Mouse (Mus musculus) erythroid progenitor cell, adult 5-6 weeks (primary cell): ENCODE data around the gene Efcab3. TPM values are rescaled to one million over a fixed set of nuclear protein-coding genes. Genes with fewer than 3 reads are reported as not detected.
"Not testable (repeated sequence)": the region's sequence is repeated elsewhere in the genome, so short reads cannot be mapped to it uniquely, and the experiment has no call there.

Experiments
- ATAC-seq: replicated peaks from 2 replicates; pipeline ENCODE4 v1.8.0; 2016; ENCODE audit warnings: moderate number of reproducible peaks, mild to moderate bottlenecking, moderate TSS enrichment, inconsistent platforms; ENCODE audit not compliant: poor library complexity, low FRiP score, severe bottlenecking
- total RNA-seq, 2 experiments: library from RNA; stranded (forward) in 1 of 2; stranded (reverse) in 1 of 2; fragments of 150-400 nt in 1 of 2; fragments of 186-747, 209-891 nt in 1 of 2; gene quantifications; 2 replicates each; pipeline versions ENCODE4 v1.2.3 to v1.2.4; 2015 to 2017; ENCODE audit warnings: low replicate concordance in 2 of 2

Efcab3 gene
- not detected in 2 replicates for total RNA-seq (2015; ENCODE audit: low replicate concordance)
- not detected in 2 replicates for total RNA-seq (2017; ENCODE audit: low replicate concordance)

DNA sequence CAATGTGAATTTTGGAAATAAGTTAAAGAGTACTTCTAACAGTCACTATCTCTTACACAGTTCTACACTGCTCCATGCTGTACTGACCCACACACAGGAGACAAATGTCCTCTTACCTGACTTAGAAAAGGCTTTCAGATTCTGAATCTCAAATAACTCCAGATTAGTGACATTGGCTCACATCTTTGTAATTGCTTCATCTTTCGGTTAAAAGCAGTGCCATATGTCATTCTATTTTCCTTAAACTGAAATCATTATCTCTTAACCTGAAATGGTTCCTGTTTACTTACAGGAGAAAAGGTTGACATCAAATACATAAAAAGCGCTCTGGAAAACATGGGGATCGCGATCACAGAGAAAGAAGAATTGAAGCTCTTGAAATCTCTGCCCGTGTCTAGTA is at the start of gene Efcab3:
Gene Efcab3, plus strand, starts transcription at position 301 of the 400 bp plus-strand sequence.
- ATAC-seq = no peak

GRCm38 (mm10) chr11:105021071-105021470 is 42.3 kb upstream of the Efcab3 start:
- no peak for ATAC-seq

GRCm38 (mm10) chr11:105028744-105029348 is 34.5 kb upstream of the Efcab3 start:
- peak; percentile 67 for ATAC-seq

DNA sequence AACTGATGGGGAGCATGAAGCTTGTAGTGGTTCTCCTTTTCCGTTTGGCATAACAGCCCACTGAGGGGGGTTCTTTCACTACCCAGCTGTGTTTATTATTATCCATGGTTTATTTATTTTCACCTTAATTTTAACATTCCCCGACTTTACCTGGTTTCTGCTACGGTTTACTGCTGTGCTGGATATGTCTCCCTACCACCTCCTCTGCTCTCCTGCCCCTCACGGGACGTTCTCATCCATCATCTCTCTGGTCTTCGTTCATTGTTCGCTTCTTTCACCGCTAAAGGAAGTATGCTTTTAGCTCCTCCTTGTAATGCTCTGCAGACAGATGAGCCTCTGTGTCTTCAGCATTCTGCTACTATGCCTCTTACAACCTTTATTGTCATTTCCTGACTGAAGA is 33.9 kb upstream of the Efcab3 start:
- ATAC-seq = no peak

GRCm38 (mm10) chr11:105030229-105030628 is 33.2 kb upstream of the Efcab3 start:
- ATAC-seq = no peak

DNA sequence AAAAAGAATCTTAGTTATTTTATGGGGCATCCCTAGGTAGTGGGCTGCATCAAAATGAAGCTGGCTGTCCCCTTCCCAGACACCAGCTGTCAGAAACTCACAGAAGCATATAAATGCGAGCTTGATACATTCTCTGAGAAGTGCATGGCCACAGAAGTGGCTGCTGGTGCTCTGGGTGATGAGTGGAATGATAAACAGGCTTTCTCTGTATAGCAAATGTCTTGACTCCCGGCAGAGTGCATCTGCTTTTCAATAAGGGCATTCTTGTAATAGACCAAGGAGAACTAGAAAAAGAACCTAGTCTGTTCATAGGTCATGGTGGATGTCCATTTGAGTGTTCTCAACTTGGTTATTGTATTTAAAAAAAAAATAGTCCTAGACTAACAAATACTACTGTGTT is 32.3 kb upstream of the Efcab3 start:
- no peak for ATAC-seq

- ATAC-seq = no peak
Observed at GRCm38 (mm10) chr11:105035081-105035480, 28.3 kb upstream of the Efcab3 start.

DNA sequence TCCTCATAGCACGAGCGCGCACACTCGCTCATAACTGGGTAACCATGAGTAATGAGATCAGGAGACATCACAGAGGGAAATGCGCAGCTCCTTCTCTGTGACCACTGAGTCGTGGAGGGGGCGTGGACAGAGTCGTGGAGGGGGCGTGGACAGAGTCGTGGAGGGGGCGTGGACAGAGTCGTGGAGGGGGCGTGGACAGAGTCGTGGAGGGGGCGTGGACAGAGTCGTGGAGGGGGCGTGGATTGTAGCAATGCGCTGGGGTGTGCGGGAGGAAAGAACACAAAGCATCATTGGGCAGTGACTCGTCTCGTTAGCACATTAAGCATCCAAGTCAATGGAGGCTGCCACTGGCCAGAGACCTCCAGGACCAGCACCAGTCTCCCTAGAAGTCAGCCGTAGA is 49.1 kb downstream of the Efcab3 start:
- ATAC-seq = 0 out of 2 replicates have a peak, but pooled peaks have one; percentile 19

DNA sequence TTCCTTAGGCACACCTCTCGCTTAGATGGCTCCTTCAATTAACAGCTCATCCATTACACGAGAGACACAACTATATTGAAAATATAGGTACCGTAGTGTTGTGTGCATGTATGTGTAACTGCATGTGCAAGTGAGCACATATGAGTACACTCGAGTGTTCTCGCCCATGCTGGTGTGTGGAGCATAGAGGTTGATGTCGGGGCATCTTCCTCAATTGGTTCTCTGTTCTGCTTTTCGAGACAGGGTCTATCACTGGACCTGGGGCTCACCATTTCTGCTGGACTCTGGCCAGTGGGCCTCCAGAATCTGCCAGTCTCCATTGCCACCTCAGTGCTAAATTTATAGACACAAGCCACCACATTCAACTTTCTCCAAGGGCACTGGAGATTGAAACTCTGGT is 54.4 kb downstream of the Efcab3 start:
- no peak for ATAC-seq

- no peak for ATAC-seq
Observed at GRCm38 (mm10) chr11:105120551-105121061, 57.2 kb downstream of the Efcab3 start.

- ATAC-seq = not testable (repeated sequence)
Observed at GRCm38 (mm10) chr11:105121792-105122191, 58.4 kb downstream of the Efcab3 start.

GRCm38 (mm10) chr11:105123986-105124385 is 60.6 kb downstream of the Efcab3 start:
- ATAC-seq = peak; percentile 66

- ATAC-seq = peak; percentile 91
Observed at GRCm38 (mm10) chr11:105125735-105126519, 62.5 kb downstream of the Efcab3 start, which contains the start of gene Mettl2. Gene Mettl2, plus strand, starts transcription at chr11:105126425.

DNA sequence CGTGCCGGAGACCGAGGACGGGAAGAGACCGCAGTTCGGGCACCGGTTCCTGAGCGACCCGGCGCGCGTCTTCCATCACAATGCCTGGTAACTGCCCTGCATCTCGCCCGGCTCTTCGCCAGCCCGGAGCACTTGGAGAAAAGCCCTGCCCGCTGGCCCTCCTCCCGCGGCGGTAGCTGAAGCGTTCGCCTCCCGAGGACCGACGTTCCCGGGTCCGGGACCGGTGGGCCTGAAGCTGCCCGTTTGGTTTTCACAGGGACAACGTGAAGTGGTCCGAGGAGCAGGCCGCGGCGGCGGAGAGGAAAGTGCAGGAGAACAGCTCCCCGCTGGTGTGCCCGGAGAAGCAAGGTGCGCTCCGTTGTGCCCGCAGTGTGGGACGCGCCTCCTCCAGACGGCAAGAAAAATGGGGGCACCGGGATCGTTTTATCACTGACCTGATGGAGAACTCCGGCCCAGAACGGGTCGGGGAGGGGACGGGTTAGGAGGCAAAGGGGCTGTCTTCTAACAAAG is 63.2 kb downstream of the Efcab3 start:
- peak; percentile 23 for ATAC-seq

DNA sequence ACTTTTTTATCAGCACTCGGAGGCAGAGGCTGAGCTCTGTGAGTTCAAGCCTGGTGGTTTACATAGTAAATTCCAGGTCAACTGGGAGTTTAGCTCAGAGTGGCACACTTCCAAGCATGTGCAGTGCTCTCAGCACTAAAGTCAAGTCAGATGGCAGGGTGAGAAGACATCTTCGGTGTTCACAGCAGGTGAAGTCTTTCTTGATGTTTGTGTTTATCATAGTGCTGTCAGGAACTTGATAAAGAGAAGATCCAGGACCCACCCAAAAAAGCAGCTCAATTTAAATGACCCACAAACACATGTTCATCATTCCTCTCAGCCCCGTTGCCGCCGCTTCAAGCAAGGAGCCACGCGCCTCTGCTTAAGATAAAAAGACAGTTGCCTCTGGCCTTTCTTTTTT is 72.3 kb downstream of the Efcab3 start:
- ATAC-seq = no peak

GRCm38 (mm10) chr11:105137255-105137654 is 73.9 kb downstream of the Efcab3 start:
- not testable (repeated sequence) for ATAC-seq

DNA sequence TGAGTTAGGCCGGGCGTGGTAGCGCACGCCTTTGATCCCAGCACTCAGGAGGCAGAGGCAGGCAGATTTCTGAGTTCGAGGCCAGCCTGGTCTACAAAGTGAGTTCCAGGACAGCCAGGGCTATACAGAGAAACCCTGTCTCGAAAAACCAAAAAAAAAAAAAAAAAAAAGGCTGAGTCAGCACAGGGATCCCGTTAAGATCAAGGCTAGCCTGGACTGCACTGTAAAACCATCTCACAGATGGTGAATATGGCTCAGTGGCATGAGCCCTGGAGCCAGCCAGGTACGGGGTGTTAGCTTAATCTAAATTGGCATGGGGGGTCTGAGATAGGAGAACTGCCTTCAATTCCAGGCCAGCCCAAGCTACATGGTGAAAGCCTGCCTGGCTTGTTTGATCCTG is 77.1 kb downstream of the Efcab3 start:
- ATAC-seq = not testable (repeated sequence)

- ATAC-seq = no peak
Observed at GRCm38 (mm10) chr11:105141115-105141514, 77.7 kb downstream of the Efcab3 start.

DNA sequence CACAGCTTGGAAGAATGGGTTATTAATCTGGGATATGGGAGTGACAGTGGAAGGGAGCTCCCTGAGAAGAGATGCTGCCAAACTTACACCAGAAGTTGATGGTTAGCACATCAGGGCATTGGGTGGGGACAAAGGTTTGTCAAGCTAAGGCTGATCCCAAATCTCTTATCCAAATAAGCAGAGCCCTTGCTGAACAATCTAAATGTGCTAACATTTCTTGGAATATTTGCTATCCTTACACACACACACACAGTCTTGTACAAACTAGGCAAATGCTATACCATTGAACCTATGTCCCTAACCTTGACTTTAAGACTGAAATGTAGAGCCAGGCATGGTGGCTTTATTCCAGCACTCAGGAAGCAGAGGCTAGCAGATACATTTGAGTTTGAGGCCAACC is 80.2 kb downstream of the Efcab3 start:
- ATAC-seq = peak; percentile 41; the same call in 1 of the 2 replicates

DNA sequence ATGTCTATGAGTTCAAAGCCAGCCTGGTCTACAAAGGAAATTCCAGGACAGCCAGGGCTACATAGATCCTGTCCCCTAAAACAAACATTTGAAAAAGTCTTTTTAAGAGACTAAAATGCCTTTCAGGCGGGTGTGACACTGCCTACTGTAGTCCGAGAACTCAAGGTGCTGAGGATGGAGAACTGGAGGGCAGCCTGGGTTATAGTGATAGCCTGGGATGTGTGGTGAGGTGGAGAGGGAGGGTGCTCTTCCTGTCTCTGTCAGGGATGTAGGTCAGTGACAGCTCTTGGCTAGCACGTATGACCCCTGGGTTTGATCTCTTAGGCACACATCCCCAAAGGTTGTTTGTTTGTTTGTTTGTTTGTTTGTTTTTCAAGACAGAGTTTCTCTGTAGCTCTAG is 80.7 kb downstream of the Efcab3 start:
- peak; percentile 40; the same call in 1 of the 2 replicates for ATAC-seq
